Mouse (Mus musculus) A20 (cell line): ENCODE data around the gene Zkscan7.
"Not testable (repeated sequence)": the region's sequence is repeated elsewhere in the genome, so short reads cannot be mapped to it uniquely, and the experiment has no call there.

ENCODE experiments used
- DNase-seq: peaks from one replicate; pipeline ENCODE4 v3.0.0-alpha.2; 2011; ENCODE audit warnings: low read depth, low spot score

The Zkscan7 gene

DNA sequence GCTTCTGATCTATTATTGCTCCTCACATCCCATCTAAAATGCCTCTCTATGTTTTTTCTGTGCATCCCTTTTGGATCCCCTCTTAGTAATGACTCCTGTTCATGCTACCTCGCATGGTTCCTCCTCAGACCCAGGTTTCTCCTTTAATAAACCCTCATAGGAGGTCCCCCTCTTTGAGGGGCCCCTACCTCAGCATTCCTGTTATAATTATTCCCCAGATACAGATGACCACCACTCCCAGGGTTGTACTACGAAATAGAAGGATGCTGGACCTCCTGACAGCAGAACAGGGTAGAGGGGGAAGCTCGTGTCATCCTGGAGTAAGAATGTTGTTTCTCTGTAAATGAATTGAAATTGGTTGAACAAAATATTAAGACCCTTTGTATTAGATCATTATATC lies at the start of gene Zkscan7:
Gene Zkscan7 (plus strand): TSS at position 301 of the 400 bp plus-strand sequence.
- no peak for DNase-seq

DNA sequence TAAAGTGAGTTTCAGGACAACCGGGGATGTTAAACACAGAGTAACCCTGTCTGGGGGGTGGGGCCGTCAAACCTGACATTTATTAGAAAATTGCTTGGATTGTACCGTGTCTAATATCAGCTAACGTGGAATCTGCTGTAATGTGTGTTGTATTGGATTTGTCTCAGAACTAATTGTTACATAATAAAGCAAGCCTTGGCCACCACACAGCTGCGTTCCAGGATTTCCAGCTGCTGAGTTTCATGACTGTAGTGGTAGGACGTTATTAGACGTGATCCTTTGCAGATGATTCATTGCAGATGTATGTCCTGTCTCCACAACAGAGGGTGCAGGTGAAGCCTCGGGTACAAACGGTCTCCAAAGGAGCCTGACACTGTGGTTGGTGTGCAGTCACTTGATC lies 49.4 kb upstream of the Zkscan7 start:
- no peak for DNase-seq

- DNase-seq = no peak
These were observed 48.7 kb upstream of the Zkscan7 start for GRCm38 (mm10) chr9:122836790-122837189.

GRCm38 (mm10) chr9:122837216-122837615 lies 48.3 kb upstream of the Zkscan7 start:
- no peak for DNase-seq

GRCm38 (mm10) chr9:122837680-122838079 lies 47.8 kb upstream of the Zkscan7 start:
- DNase-seq = no peak

- no peak for DNase-seq
These were observed 41.7 kb upstream of the Zkscan7 start, which contains the start of gene Gm35549 for GRCm38 (mm10) chr9:122843760-122844159. Gene Gm35549 (minus strand): TSS chr9:122844035.

- DNase-seq = no peak
These were observed 39.9 kb upstream of the Zkscan7 start for GRCm38 (mm10) chr9:122845621-122846020.

- DNase-seq = no peak
These were observed 39.3 kb upstream of the Zkscan7 start for GRCm38 (mm10) chr9:122846156-122846555.

DNA sequence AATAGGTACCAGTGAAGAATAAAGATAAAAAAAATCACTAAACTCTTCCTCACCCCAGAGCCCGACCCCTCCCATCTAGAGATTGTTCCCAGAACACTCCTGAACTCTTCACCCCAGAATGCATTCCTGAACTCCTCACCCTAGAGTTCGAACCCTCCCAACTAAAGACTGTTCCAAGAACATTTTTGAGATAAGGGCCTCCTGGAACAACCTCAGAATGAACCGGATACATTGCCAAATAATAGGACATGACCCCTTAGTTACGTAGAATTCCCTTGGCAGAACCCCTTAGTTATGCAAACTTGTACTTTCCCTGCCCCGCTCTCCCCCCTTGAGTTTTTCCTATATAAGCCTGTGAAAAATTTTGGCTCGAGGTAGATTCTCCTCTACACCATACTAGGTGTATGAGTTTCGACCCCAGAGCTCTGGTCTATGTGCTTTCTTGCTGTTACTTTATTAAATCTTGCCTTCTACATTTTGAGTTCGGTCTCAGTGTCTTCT lies 37.6 kb upstream of the Zkscan7 start:
- DNase-seq = not testable (repeated sequence)

- no peak for DNase-seq
These were observed 31.0 kb upstream of the Zkscan7 start for GRCm38 (mm10) chr9:122854526-122854925.

DNA sequence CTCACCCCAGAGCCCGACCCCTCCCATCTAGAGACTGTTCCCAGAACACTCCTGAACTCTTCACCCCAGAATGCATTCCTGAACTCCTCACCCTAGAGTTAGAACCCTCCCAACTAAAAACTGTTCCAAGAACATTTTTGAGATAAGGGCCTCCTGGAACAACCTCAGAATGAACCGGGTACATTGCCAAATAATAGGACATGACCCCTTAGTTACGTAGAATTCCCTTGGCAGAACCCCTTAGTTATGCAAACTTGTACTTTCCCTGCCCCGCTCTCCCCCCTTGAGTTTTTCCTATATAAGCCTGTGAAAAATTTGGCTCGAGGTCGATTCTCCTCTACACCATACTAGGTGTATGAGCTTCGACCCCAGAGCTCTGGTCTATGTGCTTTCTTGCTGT lies 30.3 kb upstream of the Zkscan7 start:
- not testable (repeated sequence) for DNase-seq

GRCm38 (mm10) chr9:122855617-122856016 lies 29.9 kb upstream of the Zkscan7 start:
- no peak for DNase-seq

DNA sequence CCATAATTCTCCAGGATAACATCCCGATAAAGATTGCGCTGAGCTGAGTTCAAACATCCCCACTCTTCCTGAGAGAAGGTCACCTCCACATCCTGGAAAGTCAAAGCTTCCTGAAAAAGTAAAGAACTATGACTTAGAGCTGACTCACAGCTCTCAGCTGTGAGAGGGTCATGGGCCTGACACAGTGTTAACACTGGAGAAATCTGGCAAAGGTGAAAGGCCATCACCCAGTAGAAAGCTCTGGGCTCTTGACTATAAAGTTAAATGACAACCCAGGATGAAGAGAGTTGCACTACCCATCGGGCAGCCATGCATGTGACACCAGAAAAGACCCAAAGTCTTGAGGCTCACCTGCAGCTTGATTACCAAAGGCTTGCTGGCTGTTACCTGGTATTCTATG lies 28.8 kb upstream of the Zkscan7 start:
- DNase-seq = no peak

DNA sequence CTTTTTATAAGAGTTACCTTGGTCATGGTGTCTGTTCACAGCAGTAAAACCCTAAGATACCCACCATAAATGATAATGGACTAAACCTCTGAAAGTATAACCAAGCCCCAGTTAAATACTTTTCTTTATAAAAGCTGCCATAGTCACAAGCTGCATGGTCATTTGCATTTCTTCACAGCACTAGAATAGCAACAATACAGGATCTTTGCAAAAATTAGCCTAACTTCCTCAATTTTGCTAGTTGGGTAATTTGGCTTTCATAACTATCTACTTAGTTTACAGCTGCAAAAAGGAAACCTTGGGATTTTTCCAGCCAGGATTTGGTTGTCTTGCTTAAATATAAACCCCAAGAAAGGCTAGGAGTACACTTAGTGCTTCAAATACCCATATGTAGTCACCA lies 24.7 kb upstream of the Zkscan7 start:
- DNase-seq = no peak

- DNase-seq = no peak
These were observed 21.8 kb upstream of the Zkscan7 start for GRCm38 (mm10) chr9:122863731-122864130.

GRCm38 (mm10) chr9:122864848-122865247 lies 20.6 kb upstream of the Zkscan7 start:
- DNase-seq = peak; percentile 43

DNA sequence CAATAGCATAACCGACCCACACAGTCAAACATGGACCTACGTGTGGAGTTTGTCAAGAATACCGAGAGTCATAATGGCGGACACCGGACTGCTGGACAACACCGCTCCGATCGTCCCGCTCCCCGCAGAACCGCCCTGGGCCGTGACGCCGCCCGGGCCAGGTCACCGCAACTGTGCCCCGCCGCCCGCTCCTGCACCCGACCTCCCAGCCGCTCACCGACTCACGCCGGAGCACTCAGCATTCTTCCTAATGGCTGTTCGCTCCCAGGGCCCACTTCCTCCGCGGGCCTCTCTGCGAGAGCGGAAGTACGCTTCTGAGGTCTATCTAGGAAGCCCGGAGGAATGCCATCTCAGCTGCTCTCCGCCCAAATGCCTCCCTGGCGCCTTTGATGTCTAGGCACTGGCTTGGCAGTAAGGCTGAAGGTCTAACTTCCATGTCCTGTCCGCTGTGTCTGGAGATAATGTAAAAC lies 19.8 kb upstream of the Zkscan7 start, which contains the start of gene Zfp445:
Gene Zfp445 (minus strand): TSS at position 310 of the 470 bp plus-strand sequence.
- peak; percentile 90 for DNase-seq

DNA sequence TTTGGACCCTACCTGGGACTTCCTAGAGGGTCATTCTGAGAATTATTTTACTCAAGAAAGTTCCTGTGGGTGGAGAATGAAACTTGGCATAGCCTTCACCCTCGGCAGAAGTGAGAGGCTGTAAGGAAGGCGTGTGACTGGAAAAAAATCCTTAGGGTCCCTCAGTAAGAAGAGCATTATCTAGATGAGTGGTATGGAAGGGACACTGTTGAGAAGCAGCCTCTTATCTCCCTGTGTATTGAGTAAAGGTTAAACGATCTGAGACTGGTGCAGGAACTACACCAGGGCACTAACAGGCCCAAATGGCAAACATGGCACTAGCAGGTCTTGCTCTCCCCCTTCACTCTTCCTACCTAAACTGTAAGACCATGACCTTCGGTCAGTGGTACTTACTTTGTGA lies 19.3 kb upstream of the Zkscan7 start:
- no peak for DNase-seq

GRCm38 (mm10) chr9:122872595-122872994 lies 12.9 kb upstream of the Zkscan7 start:
- no peak for DNase-seq

DNA sequence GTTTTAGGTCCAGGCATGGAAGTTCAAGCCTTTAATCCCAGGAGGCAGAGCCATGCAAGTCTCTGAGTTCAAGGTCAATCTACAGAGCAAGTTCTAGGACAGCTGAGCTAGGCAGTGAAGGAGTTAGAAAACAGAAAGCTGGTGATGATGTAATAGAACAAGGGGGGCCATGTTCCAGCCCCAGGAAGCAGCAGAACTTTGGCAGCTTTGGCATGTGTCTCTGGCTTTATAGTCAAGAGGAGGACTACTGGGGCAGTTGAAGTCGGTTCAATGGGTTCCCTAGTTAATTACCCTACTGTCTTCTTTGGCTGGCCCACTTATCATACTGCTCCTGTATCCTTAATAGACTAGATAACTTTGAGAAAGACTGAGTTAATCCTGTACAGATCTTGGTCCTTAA lies 10.8 kb upstream of the Zkscan7 start:
- no peak for DNase-seq

DNA sequence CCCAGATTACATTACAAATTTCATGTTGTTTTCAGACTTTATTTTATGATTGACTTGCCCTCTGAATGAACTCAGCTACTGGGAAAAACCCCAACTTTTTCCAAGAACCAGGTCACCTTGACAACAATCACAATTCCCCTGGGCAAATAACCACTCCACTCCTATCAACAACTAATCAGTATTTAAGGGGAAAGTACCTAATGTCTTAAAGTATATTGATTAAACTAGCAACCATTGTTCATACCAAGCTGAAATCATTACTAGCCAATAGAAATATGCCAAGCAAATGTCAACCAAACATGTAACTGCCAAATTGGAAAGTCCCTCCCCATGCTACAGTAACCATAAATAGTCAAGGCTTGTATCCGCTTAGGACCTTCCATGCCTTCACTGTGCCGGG lies 10.3 kb upstream of the Zkscan7 start:
- DNase-seq = no peak

- peak; percentile 87 for DNase-seq
These were observed 1.1 kb downstream of the Zkscan7 start for GRCm38 (mm10) chr9:122886372-122887179.

DNA sequence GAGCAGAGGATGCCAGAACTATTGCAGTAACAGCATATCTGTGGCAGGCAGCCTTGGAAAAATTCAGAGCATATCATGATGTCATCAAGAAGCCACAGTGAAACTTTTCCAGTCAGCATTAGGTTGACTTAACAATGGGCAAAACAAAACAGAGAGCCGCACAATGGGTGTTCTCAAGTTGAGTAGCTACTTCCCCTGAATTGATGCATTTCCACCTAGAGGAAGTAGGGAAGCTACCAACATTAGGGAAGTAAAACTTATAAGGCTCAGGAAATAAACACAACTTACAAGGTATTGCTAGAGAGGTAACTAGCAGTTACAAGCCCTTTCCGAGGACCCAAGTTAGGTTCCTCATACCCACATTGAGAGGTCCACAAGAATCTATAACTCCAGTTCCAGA lies 15.6 kb downstream of the Zkscan7 start:
- peak; percentile 16 for DNase-seq
